In genomic region chr17:75333759-75334158, GRCm38 (mm10) we compare ENCODE assay signal across 21 mouse cellular contexts.
DNase-seq lines count a peak whose midpoint lies in the region; ATAC-seq lines count a peak whose summit lies in the region.
"Had no signal": no experiment of that assay in that cellular context is flagged by ENCODE, and none has a peak within 500 bp of the region (broad histone marks: within the 10 kb centered on the region; RNA-seq: fewer than 3 reads in every experiment).

No protein-coding gene starts in this region.

- DNase-seq in heart, embryonic 10.5 days (ENCODE audit: low spot score), result peak; percentile 51
- no peak for DNase-seq in adrenal gland, adult 18-20 months (ENCODE audit: low spot score in 2 of 2)
- no peak for DNase-seq in thymus, adult 18-20 months
- DNase-seq: adrenal gland, adult 2 months; adrenal gland, postnatal 10 days; adrenal gland, postnatal 25 days; cerebellum, adult 11 months; cerebellum, adult 18-20 months; cerebellum, adult 8-10 months; cerebellum, adult 9-11 months; cerebellum, postnatal 14 days; cerebellum, postnatal 36 days; forebrain, postnatal 0 days had no signal

- no peaks in the 10 kb centered on the region for H3K4me1 ChIP-seq in heart, embryonic 10.5 days
- H3K4me1 ChIP-seq in heart, embryonic 12.5 days (replicated peaks), result no peaks in the 10 kb centered on the region
- H3K4me1 ChIP-seq: embryonic facial prominence, embryonic 10.5 days; embryonic facial prominence, embryonic 12.5 days; forebrain, embryonic 13.5 days; forebrain, embryonic 15.5 days had no signal

- H3K36me3 ChIP-seq in heart, embryonic 10.5 days, result peaks cover 23% of the 10 kb centered on the region
- H3K36me3 ChIP-seq in heart, embryonic 12.5 days, result peaks cover 40% of the 10 kb centered on the region
- H3K36me3 ChIP-seq: embryonic facial prominence, embryonic 10.5 days; embryonic facial prominence, embryonic 12.5 days; forebrain, embryonic 15.5 days had no signal

- H3K4me3 ChIP-seq in heart, embryonic 10.5 days, result no peak overlapping the region
- no peak overlapping the region for H3K4me3 ChIP-seq in heart, embryonic 12.5 days
- H3K4me3 ChIP-seq: embryonic facial prominence, embryonic 10.5 days; embryonic facial prominence, embryonic 12.5 days; forebrain, embryonic 13.5 days; forebrain, embryonic 15.5 days had no signal

- H3K4me2 ChIP-seq in heart, embryonic 12.5 days, result no peak overlapping the region
- H3K4me2 ChIP-seq: embryonic facial prominence, embryonic 12.5 days; forebrain, embryonic 13.5 days; forebrain, embryonic 15.5 days had no signal

- WGBS in heart, embryonic 10.5 days, result 93% methylated on average over 13 of the region's 13 CpGs
- 84% methylated on average over 13 of the region's 13 CpGs for WGBS in heart, embryonic 12.5 days

- H3K9ac ChIP-seq in heart, embryonic 12.5 days, result no peak overlapping the region
- H3K9ac ChIP-seq: embryonic facial prominence, embryonic 12.5 days; forebrain, embryonic 13.5 days; forebrain, embryonic 15.5 days; forebrain, postnatal 0 days had no signal

- ATAC-seq in heart, embryonic 12.5 days (ENCODE audit: insufficient number of reproducible peaks, low FRiP score), result no peak
- ATAC-seq in common myeloid progenitor, adult 5-6 weeks (replicated peaks; ENCODE audit: low read depth, poor library complexity, severe bottlenecking), result peak; percentile 45; the same call in 1 of the 2 replicates
- peak; percentile 50 for ATAC-seq in granulocyte monocyte progenitor cell, adult 5-6 weeks (replicated peaks; ENCODE audit: poor library complexity, severe bottlenecking)
- 0 out of 2 replicates have a peak, but pooled peaks have one; percentile 46 for ATAC-seq in megakaryocyte progenitor cell, adult 5-6 weeks (replicated peaks; ENCODE audit: poor library complexity)
- ATAC-seq: forebrain, embryonic 13.5 days; forebrain, embryonic 15.5 days; forebrain, postnatal 0 days had no signal

- no peak overlapping the region for H3K27ac ChIP-seq in heart, embryonic 10.5 days
- H3K27ac ChIP-seq in heart, embryonic 12.5 days (ENCODE audit: poor library complexity, severe bottlenecking), result no peak overlapping the region
- H3K27ac ChIP-seq: embryonic facial prominence, embryonic 10.5 days; embryonic facial prominence, embryonic 12.5 days; forebrain, embryonic 13.5 days; forebrain, embryonic 15.5 days had no signal

- H3K27me3 ChIP-seq in heart, embryonic 10.5 days (ENCODE audit: insufficient read depth, poor library complexity, severe bottlenecking), result no peaks in the 10 kb centered on the region
- no peaks in the 10 kb centered on the region for H3K27me3 ChIP-seq in heart, embryonic 12.5 days (replicated peaks)
- H3K27me3 ChIP-seq: embryonic facial prominence, embryonic 12.5 days; forebrain, embryonic 13.5 days; forebrain, embryonic 15.5 days had no signal

- no peaks in the 10 kb centered on the region for H3K9me3 ChIP-seq in heart, embryonic 10.5 days
- no peaks in the 10 kb centered on the region for H3K9me3 ChIP-seq in heart, embryonic 12.5 days (replicated peaks)
- H3K9me3 ChIP-seq: embryonic facial prominence, embryonic 10.5 days; embryonic facial prominence, embryonic 12.5 days; forebrain, embryonic 13.5 days; forebrain, embryonic 15.5 days had no signal
